Mouse (Mus musculus): Measurements from ENCODE around the gene Slc25a51.

Gene Slc25a51

GRCm38 (mm10) chr4:45408427-45409132, at the start of gene Slc25a51:
Gene Slc25a51 (minus strand): TSS chr4:45408766.
- in situ Hi-C loops (cut with MboI; ENCODE audit: low pct_unique_long_range_greater_than_20kb in 1 of 2, low sequenced_read_pairs in 2 of 2, unreplicated experiment in 1 of 2): loop anchor here in 1 of 2 experiments (25.0 kb wide), 1 partner anchor 379 kb away; the partner anchor contains the start of gene Aldh1b1

GRCm38 (mm10) chr4:45457543-45457942, 49.0 kb upstream of the Slc25a51 start:
- in situ Hi-C loops (cut with MboI; ENCODE audit: low pct_unique_long_range_greater_than_20kb in 1 of 2, low sequenced_read_pairs in 2 of 2, unreplicated experiment in 1 of 2): no loop called here

GRCm38 (mm10) chr4:45455001-45455400, 46.4 kb upstream of the Slc25a51 start:
- in situ Hi-C loops (cut with MboI; ENCODE audit: low pct_unique_long_range_greater_than_20kb in 1 of 2, low sequenced_read_pairs in 2 of 2, unreplicated experiment in 1 of 2): no loop called here

- in situ Hi-C loops (cut with MboI; ENCODE audit: low pct_unique_long_range_greater_than_20kb in 1 of 2, low sequenced_read_pairs in 2 of 2, unreplicated experiment in 1 of 2): no loop called here
These were observed 44.8 kb upstream of the Slc25a51 start for GRCm38 (mm10) chr4:45453271-45453851.

GRCm38 (mm10) chr4:45452569-45453111, 44.1 kb upstream of the Slc25a51 start:
- in situ Hi-C loops (cut with MboI; ENCODE audit: low pct_unique_long_range_greater_than_20kb in 1 of 2, low sequenced_read_pairs in 2 of 2, unreplicated experiment in 1 of 2): no loop called here

- in situ Hi-C loops (cut with MboI; ENCODE audit: low pct_unique_long_range_greater_than_20kb in 1 of 2, low sequenced_read_pairs in 2 of 2, unreplicated experiment in 1 of 2): no loop called here
These were observed 40.4 kb upstream of the Slc25a51 start for GRCm38 (mm10) chr4:45449012-45449411.

- in situ Hi-C loops (cut with MboI; ENCODE audit: low pct_unique_long_range_greater_than_20kb in 1 of 2, low sequenced_read_pairs in 2 of 2, unreplicated experiment in 1 of 2): no loop called here
These were observed 39.9 kb upstream of the Slc25a51 start for GRCm38 (mm10) chr4:45448481-45448880.

- in situ Hi-C loops (cut with MboI; ENCODE audit: low pct_unique_long_range_greater_than_20kb in 1 of 2, low sequenced_read_pairs in 2 of 2, unreplicated experiment in 1 of 2): no loop called here
These were observed 38.6 kb upstream of the Slc25a51 start for GRCm38 (mm10) chr4:45447196-45447595.

- in situ Hi-C loops (cut with MboI; ENCODE audit: low pct_unique_long_range_greater_than_20kb in 1 of 2, low sequenced_read_pairs in 2 of 2, unreplicated experiment in 1 of 2): no loop called here
These were observed 36.7 kb upstream of the Slc25a51 start for GRCm38 (mm10) chr4:45445235-45445634.

GRCm38 (mm10) chr4:45444813-45445212, 36.2 kb upstream of the Slc25a51 start:
- in situ Hi-C loops (cut with MboI; ENCODE audit: low pct_unique_long_range_greater_than_20kb in 1 of 2, low sequenced_read_pairs in 2 of 2, unreplicated experiment in 1 of 2): no loop called here

GRCm38 (mm10) chr4:45443652-45444051, 35.1 kb upstream of the Slc25a51 start:
- in situ Hi-C loops (cut with MboI; ENCODE audit: low pct_unique_long_range_greater_than_20kb in 1 of 2, low sequenced_read_pairs in 2 of 2, unreplicated experiment in 1 of 2): no loop called here

GRCm38 (mm10) chr4:45442237-45442636, 33.7 kb upstream of the Slc25a51 start:
- in situ Hi-C loops (cut with MboI; ENCODE audit: low pct_unique_long_range_greater_than_20kb in 1 of 2, low sequenced_read_pairs in 2 of 2, unreplicated experiment in 1 of 2): no loop called here

GRCm38 (mm10) chr4:45441778-45442177, 33.2 kb upstream of the Slc25a51 start:
- in situ Hi-C loops (cut with MboI; ENCODE audit: low pct_unique_long_range_greater_than_20kb in 1 of 2, low sequenced_read_pairs in 2 of 2, unreplicated experiment in 1 of 2): no loop called here

GRCm38 (mm10) chr4:45439281-45439680, 30.7 kb upstream of the Slc25a51 start:
- in situ Hi-C loops (cut with MboI; ENCODE audit: low pct_unique_long_range_greater_than_20kb in 1 of 2, low sequenced_read_pairs in 2 of 2, unreplicated experiment in 1 of 2): no loop called here

GRCm38 (mm10) chr4:45437010-45437409, 28.4 kb upstream of the Slc25a51 start:
- in situ Hi-C loops (cut with MboI; ENCODE audit: low pct_unique_long_range_greater_than_20kb in 1 of 2, low sequenced_read_pairs in 2 of 2, unreplicated experiment in 1 of 2): no loop called here

- in situ Hi-C loops (cut with MboI; ENCODE audit: low pct_unique_long_range_greater_than_20kb in 1 of 2, low sequenced_read_pairs in 2 of 2, unreplicated experiment in 1 of 2): no loop called here
These were observed 27.9 kb upstream of the Slc25a51 start for GRCm38 (mm10) chr4:45436383-45436913.

GRCm38 (mm10) chr4:45435899-45436298, 27.3 kb upstream of the Slc25a51 start:
- in situ Hi-C loops (cut with MboI; ENCODE audit: low pct_unique_long_range_greater_than_20kb in 1 of 2, low sequenced_read_pairs in 2 of 2, unreplicated experiment in 1 of 2): no loop called here

- in situ Hi-C loops (cut with MboI; ENCODE audit: low pct_unique_long_range_greater_than_20kb in 1 of 2, low sequenced_read_pairs in 2 of 2, unreplicated experiment in 1 of 2): loop anchor here in 1 of 2 experiments (5.0 kb wide), 1 partner anchor 83 kb away; no protein-coding TSS in a partner anchor
These were observed 26.1 kb upstream of the Slc25a51 start for GRCm38 (mm10) chr4:45434681-45435080.

GRCm38 (mm10) chr4:45434071-45434470, 25.5 kb upstream of the Slc25a51 start:
- in situ Hi-C loops (cut with MboI; ENCODE audit: low pct_unique_long_range_greater_than_20kb in 1 of 2, low sequenced_read_pairs in 2 of 2, unreplicated experiment in 1 of 2): loop anchor here in 1 of 2 experiments (5.0 kb wide), 1 partner anchor 83 kb away; no protein-coding TSS in a partner anchor

All from mouse embryonic stem cell (cell line).